Mouse (Mus musculus) megakaryocyte, embryonic 14.5 days (primary cell): ENCODE measurements around the gene Fbxl20. TPM values are rescaled to one million over a fixed set of nuclear protein-coding genes. Genes with fewer than 3 reads are reported as not detected.
A peak's percentile ranks its signal among the peaks of the same experiment; 100 is the strongest.

Experiments used
- H3K27me3 ChIP-seq: replicated peaks from 2 replicates; pipeline ENCODE3; 2012; ENCODE audit warnings: inconsistent platforms
- H3K36me3 ChIP-seq: replicated peaks from 2 replicates; pipeline ENCODE3; 2012; ENCODE audit warnings: low read length, inconsistent platforms, mixed read lengths
- H3K4me1 ChIP-seq: 2 replicates; pipeline ENCODE4 v1.6.1; 2012; ENCODE audit warnings: inconsistent platforms
- H3K4me3 ChIP-seq: replicated peaks from 2 replicates; pipeline ENCODE3; 2012; ENCODE audit warnings: moderate library complexity, mild to moderate bottlenecking, inconsistent platforms
- H3K9me3 ChIP-seq: 2 replicates; pipeline ENCODE4 v1.6.1; 2012; ENCODE audit warnings: inconsistent platforms
- FLI1 ChIP-seq: IDR thresholded peaks from 2 replicates; pipeline ENCODE4 v1.6.1; 2012; ENCODE audit warnings: low read length, inconsistent platforms, mixed read lengths
- GATA1 ChIP-seq: IDR thresholded peaks from 3 replicates; pipeline ENCODE4 v1.6.1; 2012; ENCODE audit warnings: mixed read lengths, low read length, inconsistent platforms, borderline replicate concordance
- polyA plus RNA-seq: library from polyadenylated mRNA; stranded (reverse); fragments of >175 nt; gene quantifications from 2 replicates; pipeline ENCODE4 v1.2.3, GENCODE M21; 2012; ENCODE audit warnings: low replicate concordance; ENCODE audit not compliant: insufficient read depth

Gene Fbxl20
- polyA plus RNA-seq, 1 experiment: 4.7 TPM

DNA sequence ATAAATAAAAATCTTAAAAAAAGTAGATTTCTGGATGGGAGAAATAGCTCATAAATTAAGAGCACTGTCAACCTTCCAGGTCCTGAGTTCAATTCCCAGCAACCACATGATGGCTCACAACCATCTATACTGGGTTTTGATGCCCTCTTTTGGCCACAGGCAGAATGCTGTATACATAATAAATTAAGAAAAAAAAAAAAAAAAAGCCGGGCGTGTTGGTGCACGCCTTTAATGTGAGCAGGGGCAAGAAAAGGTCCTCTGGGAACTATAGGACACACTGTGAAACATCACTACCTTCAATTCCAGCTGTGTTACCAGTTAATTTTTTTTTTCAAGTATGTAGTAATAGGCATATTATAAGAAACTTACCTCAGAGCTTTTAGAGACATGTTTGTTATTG, 48.9 kb downstream of the Fbxl20 start:
- Histone ChIP-seq H3K4me1 (no peaks in the 10 kb centered on the region), H3K4me3 (no peak overlapping the region), H3K36me3 (peaks cover 100% of the 10 kb centered on the region), H3K9me3 (no peaks in the 10 kb centered on the region), H3K27me3 (no peaks in the 10 kb centered on the region)
- TF ChIP-seq GATA1 (no peak), FLI1 (no peak)

DNA sequence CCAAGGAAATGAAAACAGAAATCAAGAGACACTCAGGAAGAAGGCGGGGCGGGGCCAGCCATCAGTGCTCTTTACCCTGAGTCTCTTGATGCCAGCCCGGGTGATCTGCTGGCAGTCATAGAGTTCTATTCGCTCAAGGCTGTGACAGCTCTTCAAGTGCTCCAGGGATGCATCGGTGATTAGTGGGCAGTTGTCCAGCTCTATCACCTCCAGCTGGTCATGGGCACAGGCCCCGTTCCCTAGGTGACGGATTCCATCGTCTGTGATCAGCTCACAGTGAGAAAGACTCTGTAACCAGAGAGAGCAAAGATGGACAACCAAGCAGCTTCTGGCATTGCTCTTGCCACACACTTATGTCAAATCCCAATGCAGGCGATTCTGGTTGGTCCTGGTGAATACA, 59.6 kb downstream of the Fbxl20 start:
- Histone ChIP-seq H3K27me3 (no peaks in the 10 kb centered on the region), H3K4me3 (no peak overlapping the region), H3K36me3 (peaks cover 94% of the 10 kb centered on the region), H3K4me1 (0 out of 2 replicates have a peak, but pooled peaks cover 3% of the 10 kb centered on the region), H3K9me3 (no peaks in the 10 kb centered on the region)
- TF ChIP-seq GATA1 (no peak), FLI1 (no peak)

DNA sequence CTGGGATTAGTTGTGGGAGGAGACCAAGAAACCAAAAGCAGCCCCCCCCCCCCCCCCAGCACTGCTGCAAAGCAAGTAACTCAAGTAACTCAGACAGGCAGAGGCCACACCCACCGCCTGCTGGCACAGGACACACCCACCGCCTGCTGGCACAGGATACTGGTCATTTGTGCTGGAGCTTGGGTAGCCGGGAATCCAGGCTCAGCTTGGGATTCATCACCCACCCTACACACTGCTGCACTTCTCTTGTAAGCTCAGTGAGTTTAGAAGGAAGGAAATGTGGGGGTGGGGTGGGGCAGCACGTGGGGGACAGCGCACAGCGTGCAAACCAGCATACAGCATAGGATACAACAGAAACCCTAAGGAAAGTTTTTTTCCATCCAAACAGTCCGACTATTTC, 62.0 kb downstream of the Fbxl20 start:
- Histone ChIP-seq H3K9me3 (no peaks in the 10 kb centered on the region), H3K27me3 (no peaks in the 10 kb centered on the region), H3K4me3 (no peak overlapping the region), H3K4me1 (0 out of 2 replicates have a peak, but pooled peaks cover 3% of the 10 kb centered on the region), H3K36me3 (peaks cover 97% of the 10 kb centered on the region)
- TF ChIP-seq FLI1 (no peak), GATA1 (no peak)

DNA sequence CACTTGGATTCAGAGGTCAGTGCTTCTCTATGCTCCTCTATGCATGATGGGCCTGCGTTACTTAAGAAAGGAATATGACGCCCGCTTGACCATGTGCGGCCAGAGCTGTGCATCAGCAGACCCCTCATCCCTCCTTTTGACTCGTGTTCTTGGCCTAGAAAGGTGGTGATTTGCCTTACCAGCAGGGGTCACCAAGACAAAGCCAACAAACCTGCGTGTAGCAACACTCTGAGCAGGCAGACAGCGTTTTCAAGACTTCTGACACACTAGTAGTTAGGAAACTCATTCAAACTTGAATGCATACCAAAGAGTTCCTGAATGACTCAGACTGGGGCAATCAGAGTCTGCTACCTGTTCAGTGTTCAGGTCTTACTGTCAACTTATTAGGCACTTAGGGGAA, 63.6 kb downstream of the Fbxl20 start:
- no peaks in the 10 kb centered on the region for H3K9me3 ChIP-seq
- TF ChIP-seq FLI1 (no peak), GATA1 (no peak)
- H3K27me3 ChIP-seq: no peaks in the 10 kb centered on the region
- 0 out of 2 replicates have a peak, but pooled peaks cover 3% of the 10 kb centered on the region for H3K4me1 ChIP-seq
- H3K36me3 ChIP-seq: peaks cover 95% of the 10 kb centered on the region
- no peak overlapping the region for H3K4me3 ChIP-seq

DNA sequence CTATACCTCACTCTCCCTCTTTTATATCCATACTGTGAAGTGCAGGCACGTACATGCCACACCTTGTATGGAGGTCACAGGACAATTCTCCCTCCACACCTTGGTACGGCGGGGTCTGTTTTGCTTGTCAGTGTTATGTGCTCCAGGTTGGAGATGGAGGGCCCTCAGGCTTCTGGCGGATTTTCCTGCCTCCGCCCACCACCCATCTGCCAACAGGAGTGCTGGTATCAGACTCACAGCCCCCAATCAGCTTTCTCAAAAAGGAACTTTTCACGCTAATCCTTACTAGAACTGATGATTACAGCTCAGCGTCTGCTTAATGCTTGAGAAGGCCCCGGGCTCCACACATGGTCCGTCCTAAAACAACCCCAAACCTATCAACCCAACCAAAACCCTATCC, 64.1 kb downstream of the Fbxl20 start:
- no peak for TF ChIP-seq GATA1
- no peak for TF ChIP-seq FLI1
- Histone ChIP-seq H3K4me3 (no peak overlapping the region), H3K4me1 (0 out of 2 replicates have a peak, but pooled peaks cover 3% of the 10 kb centered on the region), H3K36me3 (peaks cover 93% of the 10 kb centered on the region), H3K9me3 (no peaks in the 10 kb centered on the region), H3K27me3 (no peaks in the 10 kb centered on the region)

DNA sequence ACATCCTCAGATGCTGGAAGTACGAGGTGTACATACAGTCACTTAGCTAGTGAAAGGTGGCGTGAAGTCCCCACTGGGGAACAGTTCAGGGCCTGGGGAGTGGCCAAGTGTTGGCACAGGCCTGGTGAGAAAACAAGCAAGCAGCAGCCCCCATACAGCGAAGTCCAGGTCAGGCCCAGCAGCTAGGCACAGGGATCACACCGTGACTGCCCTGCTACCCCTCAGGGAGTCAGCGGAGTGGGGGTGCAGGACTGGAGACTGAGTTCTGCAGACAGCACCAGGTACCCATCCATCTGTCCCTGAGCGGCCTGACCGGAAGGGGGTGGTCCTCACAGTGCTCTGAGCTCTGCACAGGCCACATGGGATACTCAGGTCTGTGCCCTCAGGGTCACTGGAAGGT, 67.5 kb downstream of the Fbxl20 start:
- Histone ChIP-seq H3K9me3 (no peaks in the 10 kb centered on the region), H3K36me3 (peaks cover 60% of the 10 kb centered on the region), H3K27me3 (peaks cover 2% of the 10 kb centered on the region), H3K4me3 (no peak overlapping the region), H3K4me1 (peaks cover 6% of the 10 kb centered on the region)
- TF ChIP-seq GATA1: no peak
- no peak for TF ChIP-seq FLI1

DNA sequence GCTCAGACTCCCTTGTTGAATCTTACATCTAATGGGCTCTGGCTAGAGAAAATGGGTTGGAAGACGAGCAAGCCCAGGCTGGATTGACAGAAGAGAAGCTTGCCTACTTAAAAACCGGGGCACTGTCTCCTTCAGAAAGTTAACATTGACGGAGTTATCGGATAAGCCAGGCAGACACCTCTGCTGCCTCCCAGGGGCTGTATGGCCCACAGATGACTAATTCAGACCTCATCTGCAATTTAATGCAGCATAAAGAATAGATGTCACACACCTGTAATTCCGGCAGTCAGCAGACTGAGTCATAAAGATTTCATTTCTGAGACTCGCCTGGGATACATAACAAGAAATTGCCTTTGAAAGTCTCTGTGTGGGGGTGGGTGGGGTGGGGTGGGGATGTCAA, 69.8 kb downstream of the Fbxl20 start:
- H3K4me1 ChIP-seq: peaks cover 11% of the 10 kb centered on the region
- no peak overlapping the region for H3K4me3 ChIP-seq
- H3K9me3 ChIP-seq: no peaks in the 10 kb centered on the region
- TF ChIP-seq GATA1: no peak
- no peak for TF ChIP-seq FLI1
- peaks cover 37% of the 10 kb centered on the region for H3K36me3 ChIP-seq
- H3K27me3 ChIP-seq: peaks cover 14% of the 10 kb centered on the region

DNA sequence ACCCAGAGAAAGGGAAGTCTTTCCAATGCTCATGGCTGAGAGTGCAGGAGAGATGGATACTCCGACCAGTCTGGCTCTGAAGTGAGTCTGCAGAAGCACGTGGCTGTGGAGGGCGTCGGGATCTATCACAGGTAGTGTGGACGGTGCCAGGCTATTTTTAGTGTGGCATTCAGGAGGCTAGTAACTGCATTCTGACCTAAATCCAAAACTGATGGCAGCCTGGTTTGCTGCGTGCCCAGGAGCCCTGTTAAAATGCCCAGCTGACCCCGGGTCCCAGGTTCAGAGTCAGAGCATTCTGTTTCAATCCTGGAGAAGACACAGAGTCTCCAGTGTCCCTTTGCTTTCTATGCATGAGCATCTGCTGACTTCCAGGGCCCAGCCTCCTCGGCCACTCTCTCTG, 73.1 kb downstream of the Fbxl20 start:
- Histone ChIP-seq H3K36me3 (peaks cover 8% of the 10 kb centered on the region), H3K9me3 (peaks cover 13% of the 10 kb centered on the region), H3K4me1 (peaks cover 16% of the 10 kb centered on the region), H3K4me3 (no peak overlapping the region), H3K27me3 (peaks cover 20% of the 10 kb centered on the region)
- no peak for TF ChIP-seq GATA1
- no peak for TF ChIP-seq FLI1

DNA sequence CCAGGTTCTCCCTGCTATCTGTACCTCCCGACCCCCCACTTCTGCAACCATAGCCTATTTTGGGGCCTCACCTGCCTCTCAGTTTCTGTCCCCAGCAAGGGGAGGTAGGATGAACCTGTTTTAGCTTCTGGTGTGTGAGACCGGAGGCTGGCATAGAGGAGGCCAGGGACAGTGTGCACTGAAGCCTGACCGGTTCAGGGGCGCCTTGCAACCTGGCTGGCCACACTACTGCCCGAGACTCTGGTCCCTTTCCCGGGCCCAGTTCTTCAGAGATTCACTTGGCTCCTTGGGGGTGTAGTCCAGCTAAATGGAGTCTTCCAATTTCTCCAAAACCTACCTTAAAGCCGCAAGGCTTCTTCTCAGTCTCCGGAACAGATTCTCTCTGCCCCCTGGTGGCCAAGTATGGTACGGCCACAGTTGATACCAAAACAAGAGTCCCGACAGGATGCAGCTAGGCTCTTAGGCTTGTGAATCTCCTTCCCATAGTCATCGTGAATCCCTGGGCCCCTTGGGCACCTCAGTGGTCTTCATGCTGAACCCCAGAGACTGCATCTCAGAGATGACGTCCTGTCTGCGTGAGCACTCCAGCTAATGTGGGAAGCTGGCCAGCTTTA, 74.9 kb downstream of the Fbxl20 start:
- no peak for TF ChIP-seq GATA1
- TF ChIP-seq FLI1: no peak
- Histone ChIP-seq H3K9me3 (peaks cover 18% of the 10 kb centered on the region), H3K4me3 (peak overlapping the region; percentile 42), H3K27me3 (peaks cover 20% of the 10 kb centered on the region), H3K36me3 (no peaks in the 10 kb centered on the region), H3K4me1 (peaks cover 16% of the 10 kb centered on the region)

DNA sequence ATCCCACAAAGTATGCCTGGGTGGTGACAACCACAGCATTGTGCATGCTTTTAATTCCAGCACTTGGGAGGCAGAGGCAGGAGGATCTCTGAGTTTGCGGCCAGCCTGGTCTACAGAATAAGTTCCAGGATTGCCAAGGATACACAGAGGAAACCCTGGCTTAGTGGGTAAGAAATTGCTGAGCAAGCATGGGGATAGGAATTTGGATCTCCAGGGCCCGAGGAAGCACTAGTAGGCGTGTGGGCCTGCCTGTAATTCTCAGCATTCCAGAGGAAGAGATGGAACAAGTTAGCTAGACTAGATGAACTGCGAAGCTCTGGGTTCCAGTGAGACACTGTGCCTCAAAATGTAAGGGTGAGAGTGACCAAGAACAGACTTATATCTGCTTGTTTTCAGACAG, 76.8 kb downstream of the Fbxl20 start:
- Histone ChIP-seq H3K36me3 (no peaks in the 10 kb centered on the region), H3K4me1 (peaks cover 11% of the 10 kb centered on the region), H3K9me3 (peaks cover 18% of the 10 kb centered on the region), H3K4me3 (no peak overlapping the region), H3K27me3 (peaks cover 18% of the 10 kb centered on the region)
- TF ChIP-seq FLI1: no peak
- TF ChIP-seq GATA1: no peak

DNA sequence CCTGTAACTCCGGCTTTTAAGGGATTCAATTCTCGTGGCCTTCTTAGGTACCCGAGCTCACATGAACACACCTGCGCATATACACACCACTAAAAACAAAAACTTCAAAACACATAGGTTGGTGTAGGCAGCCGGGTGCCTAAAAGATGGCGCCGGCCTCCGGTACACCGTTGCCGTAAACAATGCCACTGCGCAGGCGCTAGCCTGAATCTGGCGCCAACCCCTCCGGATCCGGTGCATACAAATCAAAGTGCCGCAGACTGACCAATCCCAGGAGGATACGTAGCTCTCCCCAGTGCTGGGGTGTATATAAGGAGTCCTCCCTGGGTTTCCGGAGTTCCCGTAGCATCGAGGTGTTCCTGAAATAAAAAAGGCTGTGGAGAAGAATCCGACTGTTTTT, 82.9 kb downstream of the Fbxl20 start:
- H3K27me3 ChIP-seq: peaks cover 25% of the 10 kb centered on the region
- H3K36me3 ChIP-seq: no peaks in the 10 kb centered on the region
- TF ChIP-seq FLI1 (no peak), GATA1 (no peak)
- H3K9me3 ChIP-seq: peaks cover 20% of the 10 kb centered on the region
- H3K4me3 ChIP-seq: no peak overlapping the region
- no peaks in the 10 kb centered on the region for H3K4me1 ChIP-seq
